ENCODE assay signal across 9 mouse cellular contexts in the genomic region with DNA sequence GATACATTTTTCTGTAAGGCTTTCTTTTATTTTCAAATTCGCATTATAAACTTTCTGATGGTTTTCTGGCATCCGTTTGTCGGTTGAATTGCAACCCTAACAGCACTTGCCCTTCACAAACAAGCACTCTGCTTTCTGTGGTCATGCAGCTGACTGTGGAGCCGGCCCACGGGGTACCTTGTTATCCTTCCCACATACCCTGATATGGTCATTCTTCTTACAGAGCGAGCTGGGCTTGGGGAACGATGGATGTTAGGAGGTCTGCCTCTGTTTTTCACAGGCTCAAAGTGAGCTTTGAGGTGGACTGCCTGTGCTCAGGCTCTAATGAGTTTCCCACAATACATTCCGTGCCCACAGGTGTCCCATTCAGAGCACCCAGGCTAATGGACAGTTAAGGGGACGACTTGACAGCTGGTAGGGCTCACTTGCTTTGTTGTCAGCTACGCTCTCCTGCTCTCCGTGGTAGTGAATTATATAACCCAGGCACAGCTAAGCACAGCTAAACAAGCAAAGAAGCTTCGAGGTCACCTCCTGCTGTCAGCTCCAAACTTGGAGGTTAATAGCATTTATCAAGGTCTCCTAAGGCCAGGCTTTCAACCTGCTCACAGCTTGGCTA. TPM values are rescaled to one million over a fixed set of nuclear protein-coding genes. Genes with fewer than 3 reads are reported as not detected.
DNase-seq lines count a peak whose midpoint lies in the region; ATAC-seq lines count a peak whose summit lies in the region.
"Had no signal": no experiment of that assay in that cellular context is flagged by ENCODE, and none has a peak within 500 bp of the region (broad histone marks: within the 10 kb centered on the region; RNA-seq: fewer than 3 reads in every experiment).

No protein-coding gene starts in this region.

- H3K9ac ChIP-seq in kidney, embryonic 14.5 days (ENCODE audit: low read depth, low read length), result no peak overlapping the region
- no peak overlapping the region for H3K9ac ChIP-seq in hindbrain, embryonic 12.5 days
- no peak overlapping the region for H3K9ac ChIP-seq in neural tube, embryonic 12.5 days

- no peak overlapping the region for H3K4me3 ChIP-seq in kidney, embryonic 14.5 days (ENCODE audit: low read length)
- no peak overlapping the region for H3K4me3 ChIP-seq in hindbrain, embryonic 12.5 days
- no peak overlapping the region for H3K4me3 ChIP-seq in neural tube, embryonic 12.5 days

- peak overlapping the region; percentile 65; the same call in 1 of the 2 replicates for H3K27ac ChIP-seq in kidney, embryonic 14.5 days (ENCODE audit: low read depth, low read length)
- H3K27ac ChIP-seq in hindbrain, embryonic 12.5 days, result peak overlapping the region; percentile 70
- H3K27ac ChIP-seq in neural tube, embryonic 12.5 days, result no peak overlapping the region

- H3K9me3 ChIP-seq in kidney, embryonic 14.5 days (ENCODE audit: control insufficient read depth, low read length), result no peaks in the 10 kb centered on the region
- no peaks in the 10 kb centered on the region for H3K9me3 ChIP-seq in hindbrain, embryonic 12.5 days (replicated peaks)
- no peaks in the 10 kb centered on the region for H3K9me3 ChIP-seq in neural tube, embryonic 12.5 days

- H3K36me3 ChIP-seq in kidney, embryonic 14.5 days (ENCODE audit: control insufficient read depth, insufficient read depth, low read length), result 0 out of 2 replicates have a peak, but pooled peaks cover 3% of the 10 kb centered on the region
- no peaks in the 10 kb centered on the region for H3K36me3 ChIP-seq in hindbrain, embryonic 12.5 days
- no peaks in the 10 kb centered on the region for H3K36me3 ChIP-seq in neural tube, embryonic 12.5 days

- H3K4me2 ChIP-seq in kidney, embryonic 14.5 days (replicated peaks; ENCODE audit: low read depth, low read length), result peak overlapping the region; percentile 12; the same call in 1 of the 2 replicates
- peak overlapping the region; percentile 22 for H3K4me2 ChIP-seq in hindbrain, embryonic 12.5 days (replicated peaks)
- peak overlapping the region; percentile 22; the same call in 1 of the 2 replicates for H3K4me2 ChIP-seq in neural tube, embryonic 12.5 days (replicated peaks)

- WGBS in kidney, embryonic 14.5 days, result 30% methylated on average over 12 of the region's 12 CpGs
- WGBS in hindbrain, embryonic 12.5 days, result 22% methylated on average over 12 of the region's 12 CpGs
- 17% methylated on average over 12 of the region's 12 CpGs for WGBS in neural tube, embryonic 12.5 days

- H3K4me1 ChIP-seq in kidney, embryonic 14.5 days (ENCODE audit: control insufficient read depth, insufficient read depth, low read length), result peaks cover 16% of the 10 kb centered on the region
- H3K4me1 ChIP-seq in hindbrain, embryonic 12.5 days, result peaks cover 36% of the 10 kb centered on the region
- peaks cover 35% of the 10 kb centered on the region for H3K4me1 ChIP-seq in neural tube, embryonic 12.5 days

- ATAC-seq in kidney, embryonic 14.5 days (ENCODE audit: low FRiP score, low TSS enrichment), result peak; percentile 93
- ATAC-seq in hindbrain, embryonic 12.5 days (ENCODE audit: low FRiP score), result peak; percentile 75
- peak; percentile 64 for ATAC-seq in neural tube, embryonic 12.5 days (ENCODE audit: low FRiP score, low read depth)
- ATAC-seq in megakaryocyte progenitor cell, adult 5-6 weeks (replicated peaks; ENCODE audit: poor library complexity), result no peak

- no peaks in the 10 kb centered on the region for H3K27me3 ChIP-seq in kidney, embryonic 14.5 days (ENCODE audit: control insufficient read depth, insufficient read depth, low read length)
- peaks cover 15% of the 10 kb centered on the region for H3K27me3 ChIP-seq in hindbrain, embryonic 12.5 days
- no peaks in the 10 kb centered on the region for H3K27me3 ChIP-seq in neural tube, embryonic 12.5 days (replicated peaks)

- DNase-seq in kidney, postnatal 36 days, result no peak
- DNase-seq in embryo, embryonic 10.5 days (ENCODE audit: low spot score), result peak; percentile 77
- DNase-seq in urinary bladder, postnatal 4 days (ENCODE audit: low spot score in 2 of 2), result no peak
- no peak for DNase-seq in layer of hippocampus, postnatal 36 days

RNA-seq across cellular contexts. Expression of a gene that starts 21.3 kb away (rescaled TPM):
- polyA plus RNA-seq in kidney, embryonic 14.5 days (2014; fragmentation: Nextera tagmentation; extraction: Ambion mirVana), result 293 and 358 TPM in 2 replicates
- 500 and 546 TPM in 2 replicates for polyA plus RNA-seq in hindbrain, embryonic 12.5 days (2016; fragmentation: Nextera tagmentation; extraction: Ambion mirVana)
- polyA plus RNA-seq in neural tube, embryonic 12.5 days (2016; fragmentation: Nextera tagmentation; extraction: Ambion mirVana), result 408 and 427 TPM in 2 replicates
- not detected in 2 replicates for total RNA-seq in megakaryocyte progenitor cell, adult 5-6 weeks (2015)
- total RNA-seq in megakaryocyte progenitor cell, adult 5-6 weeks (2017), result 0.17 and 0.42 TPM in 2 replicates
- 100 to 1,000 TPM; 234 TPM for total RNA-seq in layer of hippocampus, postnatal 36 days (2021)
- total RNA-seq: MEL had no signal
